Mouse (Mus musculus) megakaryocyte progenitor cell, adult 5-6 weeks (primary cell): Measurements from ENCODE around the gene Igfals. TPM values are rescaled to one million over a fixed set of nuclear protein-coding genes. Genes with fewer than 3 reads are reported as not detected.

ENCODE experiments used
- total RNA-seq, 2 experiments: library from RNA; stranded (forward) in 1 of 2; stranded (reverse) in 1 of 2; fragments of 157-497, 149-512 nt in 1 of 2; fragments of 200-1000 nt in 1 of 2; gene quantifications; 2 replicates each; pipeline versions ENCODE4 v1.2.3 to v1.2.4; 2015 to 2017

Gene Igfals
- total RNA-seq, 2 experiments from 2014 or later: not detected

Other genes starting within 250 kb of the Igfals start
- gene Tsc2, start 233.4 kb upstream of the Igfals start, total RNA-seq (2015): 64.3 and 66.9 TPM in 2 replicates
- 52.1 and 54.1 TPM in 2 replicates for gene Tsc2, start 233.4 kb upstream of the Igfals start, total RNA-seq (2017)
- 5.7 and 6.7 TPM in 2 replicates for gene Nthl1, start 233.3 kb upstream of the Igfals start, total RNA-seq (2015)
- gene Nthl1, start 233.3 kb upstream of the Igfals start, total RNA-seq (2017): 12.0 and 13.6 TPM in 2 replicates
- gene Slc9a3r2, start 215.7 kb upstream of the Igfals start, total RNA-seq (2015): 1.2 and 2.6 TPM in 2 replicates
- 1.4 and 1.6 TPM in 2 replicates for gene Slc9a3r2, start 215.7 kb upstream of the Igfals start, total RNA-seq (2017)
- not detected in 2 replicates for gene Npw, start 207.5 kb upstream of the Igfals start, total RNA-seq (2015)
- gene Npw, start 207.5 kb upstream of the Igfals start, total RNA-seq (2017): not detected in 2 replicates
- 25.0 and 29.1 TPM in 2 replicates for gene Zfp598, start 196.3 kb upstream of the Igfals start, total RNA-seq (2015)
- 21.3 and 22.6 TPM in 2 replicates for gene Zfp598, start 196.3 kb upstream of the Igfals start, total RNA-seq (2017)
- gene Syngr3, start 176.0 kb upstream of the Igfals start, total RNA-seq (2015): not detected in 2 replicates
- not detected in 2 replicates for gene Syngr3, start 176.0 kb upstream of the Igfals start, total RNA-seq (2017)
- gene Gfer, start 169.8 kb upstream of the Igfals start, total RNA-seq (2015): 22.4 and 23.6 TPM in 2 replicates
- 37.2 and 62.7 TPM in 2 replicates for gene Gfer, start 169.8 kb upstream of the Igfals start, total RNA-seq (2017)
- gene Noxo1, start 169.8 kb upstream of the Igfals start, total RNA-seq (2015): 2.6 and 3.4 TPM in 2 replicates
- 1.0 and 1.2 TPM in 2 replicates for gene Noxo1, start 169.8 kb upstream of the Igfals start, total RNA-seq (2017)
- 27.6 and 36.8 TPM in 2 replicates for gene Tbl3, start 158.3 kb upstream of the Igfals start, total RNA-seq (2015)
- gene Tbl3, start 158.3 kb upstream of the Igfals start, total RNA-seq (2017): 41.1 and 45.3 TPM in 2 replicates
- gene Rnf151, start 147.9 kb upstream of the Igfals start, total RNA-seq (2015): 0.20 TPM in 1 of 2 replicates, not detected in the other
- not detected in 2 replicates for gene Rnf151, start 147.9 kb upstream of the Igfals start, total RNA-seq (2017)
- 5,974 and 6,144 TPM in 2 replicates for gene Rps2, start 147.9 kb upstream of the Igfals start, total RNA-seq (2015)
- gene Rps2, start 147.9 kb upstream of the Igfals start, total RNA-seq (2017): 1,525 and 1,766 TPM in 2 replicates
- gene Ndufb10, start 141.5 kb upstream of the Igfals start, total RNA-seq (2015): 236 and 247 TPM in 2 replicates
- gene Ndufb10, start 141.5 kb upstream of the Igfals start, total RNA-seq (2017): 256 and 308 TPM in 2 replicates
- 0.24 and 0.74 TPM in 2 replicates for gene Rpl3l, start 138.2 kb upstream of the Igfals start, total RNA-seq (2015)
- gene Rpl3l, start 138.2 kb upstream of the Igfals start, total RNA-seq (2017): 0.30 TPM in 1 of 2 replicates, not detected in the other
- gene Msrb1, start 129.4 kb upstream of the Igfals start, total RNA-seq (2015): 378 and 438 TPM in 2 replicates
- gene Msrb1, start 129.4 kb upstream of the Igfals start, total RNA-seq (2017): 155 and 224 TPM in 2 replicates
- gene Hs3st6, start 113.0 kb upstream of the Igfals start, total RNA-seq (2015): not detected in 2 replicates
- not detected in 2 replicates for gene Hs3st6, start 113.0 kb upstream of the Igfals start, total RNA-seq (2017)
- not detected in 2 replicates for gene Meiob, start 61.7 kb upstream of the Igfals start, total RNA-seq (2015)
- gene Meiob, start 61.7 kb upstream of the Igfals start, total RNA-seq (2017): not detected in 2 replicates
- gene Hagh, start 25.9 kb upstream of the Igfals start, total RNA-seq (2015): 31.4 and 34.4 TPM in 2 replicates
- gene Hagh, start 25.9 kb upstream of the Igfals start, total RNA-seq (2017): 36.0 TPM in 2 replicates
- 10.5 and 11.3 TPM in 2 replicates for gene Fahd1, start 15.6 kb upstream of the Igfals start, total RNA-seq (2015)
- 17.0 and 18.9 TPM in 2 replicates for gene Fahd1, start 15.6 kb upstream of the Igfals start, total RNA-seq (2017)
- gene Nubp2, start 20.4 kb downstream of the Igfals start, total RNA-seq (2015): 103 and 114 TPM in 2 replicates
- gene Nubp2, start 20.4 kb downstream of the Igfals start, total RNA-seq (2017): 50.4 and 57.8 TPM in 2 replicates
- 14.6 and 17.9 TPM in 2 replicates for gene Spsb3, start 20.6 kb downstream of the Igfals start, total RNA-seq (2015)
- 13.9 and 15.3 TPM in 2 replicates for gene Spsb3, start 20.6 kb downstream of the Igfals start, total RNA-seq (2017)
- 3.2 and 6.9 TPM in 2 replicates for gene Eme2, start 29.1 kb downstream of the Igfals start, total RNA-seq (2015)
- 9.1 and 18.6 TPM in 2 replicates for gene Eme2, start 29.1 kb downstream of the Igfals start, total RNA-seq (2017)
- gene Mrps34, start 29.1 kb downstream of the Igfals start, total RNA-seq (2015): 54.2 and 59.2 TPM in 2 replicates
- 31.9 and 35.5 TPM in 2 replicates for gene Mrps34, start 29.1 kb downstream of the Igfals start, total RNA-seq (2017)
- gene Nme3, start 30.5 kb downstream of the Igfals start, total RNA-seq (2015): 21.2 and 32.1 TPM in 2 replicates
- 17.0 and 26.5 TPM in 2 replicates for gene Nme3, start 30.5 kb downstream of the Igfals start, total RNA-seq (2017)
- 14.1 and 21.7 TPM in 2 replicates for gene Mapk8ip3, start 71.0 kb downstream of the Igfals start, total RNA-seq (2015)
- 25.2 and 29.3 TPM in 2 replicates for gene Mapk8ip3, start 71.0 kb downstream of the Igfals start, total RNA-seq (2017)
- 125 and 131 TPM in 2 replicates for gene Jpt2, start 94.7 kb downstream of the Igfals start, total RNA-seq (2015)
- gene Jpt2, start 94.7 kb downstream of the Igfals start, total RNA-seq (2017): 114 and 116 TPM in 2 replicates
- 21.4 and 21.9 TPM in 2 replicates for gene Cramp1l, start 149.8 kb downstream of the Igfals start, total RNA-seq (2015)
- 7.7 and 8.5 TPM in 2 replicates for gene Cramp1l, start 149.8 kb downstream of the Igfals start, total RNA-seq (2017)
- 8.0 and 11.0 TPM in 2 replicates for gene Ift140, start 150.1 kb downstream of the Igfals start, total RNA-seq (2015)
- 20.2 and 20.3 TPM in 2 replicates for gene Ift140, start 150.1 kb downstream of the Igfals start, total RNA-seq (2017)
- gene Tmem204, start 217.6 kb downstream of the Igfals start, total RNA-seq (2015): not detected in 2 replicates
- not detected in 2 replicates for gene Tmem204, start 217.6 kb downstream of the Igfals start, total RNA-seq (2017)
- gene Telo2, start 250.0 kb downstream of the Igfals start, total RNA-seq (2015): 15.5 and 31.2 TPM in 2 replicates
- gene Telo2, start 250.0 kb downstream of the Igfals start, total RNA-seq (2017): 28.8 and 35.5 TPM in 2 replicates